Mouse (Mus musculus) thymus, postnatal 0 days (tissue): Measurements from ENCODE around the gene Abca5. TPM values are rescaled to one million over a fixed set of nuclear protein-coding genes. Genes with fewer than 3 reads are reported as not detected.

ENCODE experiments used
- DNase-seq: peaks from one replicate; pipeline ENCODE4 v3.0.0-alpha.2; 2015; ENCODE audit warnings: low spot score
- polyA plus RNA-seq: library from polyadenylated mRNA; unstranded; fragments of >200 nt; fragmentation: Nextera tagmentation; extraction: Ambion mirVana; gene quantifications from 2 replicates; pipeline ENCODE4 v1.2.1, GENCODE M21; 2015

The Abca5 gene
- polyA plus RNA-seq, 1 experiment from 2014 or later = 1.6 TPM

- no peak for DNase-seq
Measured at GRCm38 (mm10) chr11:110303411-110303810, 34.1 kb downstream of the Abca5 start.

GRCm38 (mm10) chr11:110297917-110298533 is 39.5 kb downstream of the Abca5 start:
- DNase-seq = no peak

- peak; percentile 3 for DNase-seq
Measured at GRCm38 (mm10) chr11:110290586-110290985, 46.9 kb downstream of the Abca5 start.

GRCm38 (mm10) chr11:110288423-110288822 is 49.1 kb downstream of the Abca5 start:
- DNase-seq = no peak

DNA sequence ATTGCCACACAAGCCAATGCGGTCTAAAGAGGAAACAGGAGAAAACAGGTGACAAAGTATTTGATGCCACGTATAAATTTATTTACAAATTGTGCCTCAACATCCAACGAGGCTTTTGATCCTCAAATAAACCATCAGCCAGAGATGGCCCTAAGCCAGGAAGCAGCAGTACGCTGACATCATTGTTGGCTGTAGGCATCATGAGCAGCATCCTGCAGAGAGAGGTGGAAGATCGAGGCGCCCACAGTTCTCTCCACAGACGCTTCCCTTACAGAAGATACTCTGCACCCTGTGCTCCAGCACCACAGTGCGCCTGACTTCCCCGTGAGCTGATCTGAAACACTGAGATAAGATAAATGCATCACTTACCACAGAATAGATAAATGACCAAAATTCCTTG is 49.8 kb downstream of the Abca5 start:
- DNase-seq = no peak

DNA sequence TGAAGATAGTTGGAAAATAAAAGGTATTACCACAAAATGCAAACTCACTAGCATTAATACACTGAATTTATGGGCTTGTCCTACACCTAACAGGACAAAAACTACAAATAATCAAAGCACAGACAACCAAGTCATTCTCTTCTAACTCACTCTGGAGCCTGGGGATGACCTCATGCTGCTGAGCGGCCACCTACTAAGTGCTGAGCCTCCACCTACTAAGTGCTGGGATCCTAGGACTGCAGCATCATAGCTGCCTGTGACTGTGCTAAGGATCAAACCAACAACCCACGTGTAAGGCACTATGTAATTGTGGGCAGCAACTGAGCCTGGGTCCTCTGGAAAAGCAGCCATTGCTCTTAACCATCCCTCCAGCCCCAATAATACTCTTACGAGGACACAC is 51.2 kb downstream of the Abca5 start:
- no peak for DNase-seq

- no peak for DNase-seq
Measured at GRCm38 (mm10) chr11:110284849-110285248, 52.7 kb downstream of the Abca5 start.

- no peak for DNase-seq
Measured at GRCm38 (mm10) chr11:110284185-110284787, 53.2 kb downstream of the Abca5 start.

DNA sequence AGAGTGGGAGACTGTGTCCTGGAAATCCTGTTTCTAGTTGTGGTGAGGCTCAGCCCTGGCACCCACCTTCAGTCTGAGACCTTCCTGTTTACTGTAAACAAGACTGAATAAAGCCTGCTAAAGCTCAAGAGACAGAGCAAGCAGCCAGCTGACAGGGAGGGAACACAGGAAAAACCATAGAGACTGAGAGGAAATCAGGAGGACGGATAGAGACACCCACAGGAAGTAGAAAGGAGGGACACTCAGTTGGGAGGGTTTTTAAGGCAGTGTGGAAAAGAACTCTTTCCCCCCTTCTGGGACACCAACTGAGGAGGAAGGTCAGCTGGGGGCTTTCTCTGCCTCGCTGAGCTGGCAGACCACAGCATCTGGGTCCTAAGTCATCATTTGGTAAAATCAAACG is 62.7 kb downstream of the Abca5 start:
- no peak for DNase-seq

GRCm38 (mm10) chr11:110271745-110272144 is 65.8 kb downstream of the Abca5 start:
- DNase-seq = peak; percentile 78

DNA sequence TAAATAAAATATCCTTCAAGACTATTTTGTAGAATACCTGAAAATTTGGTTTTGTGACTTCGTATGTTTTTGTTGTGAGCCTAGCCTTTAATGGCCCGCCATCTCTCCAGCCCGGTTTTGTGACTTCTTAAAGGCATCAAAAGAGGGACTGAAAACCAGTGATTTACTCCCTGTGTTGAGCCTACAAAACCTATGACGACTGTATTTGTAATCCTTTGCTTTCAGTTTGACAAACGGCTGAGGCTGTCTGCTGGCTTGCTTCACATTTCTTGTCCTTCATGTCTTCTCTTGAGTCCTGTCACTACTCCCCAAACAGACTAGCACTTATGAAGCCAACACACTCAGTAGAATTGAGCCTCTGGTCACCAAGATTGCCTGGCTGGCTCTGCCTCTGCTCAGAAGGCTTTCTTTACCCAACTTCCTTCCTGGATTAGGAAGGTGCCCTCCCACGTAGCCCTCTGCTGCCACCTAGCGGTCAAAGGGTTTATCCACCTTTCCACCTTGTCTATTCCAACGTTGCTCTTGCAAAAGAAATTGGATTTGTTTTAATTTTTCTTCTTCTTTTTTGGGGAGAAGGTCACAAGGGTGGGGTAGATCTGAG is 69.2 kb downstream of the Abca5 start:
- DNase-seq = peak; percentile 84

DNA sequence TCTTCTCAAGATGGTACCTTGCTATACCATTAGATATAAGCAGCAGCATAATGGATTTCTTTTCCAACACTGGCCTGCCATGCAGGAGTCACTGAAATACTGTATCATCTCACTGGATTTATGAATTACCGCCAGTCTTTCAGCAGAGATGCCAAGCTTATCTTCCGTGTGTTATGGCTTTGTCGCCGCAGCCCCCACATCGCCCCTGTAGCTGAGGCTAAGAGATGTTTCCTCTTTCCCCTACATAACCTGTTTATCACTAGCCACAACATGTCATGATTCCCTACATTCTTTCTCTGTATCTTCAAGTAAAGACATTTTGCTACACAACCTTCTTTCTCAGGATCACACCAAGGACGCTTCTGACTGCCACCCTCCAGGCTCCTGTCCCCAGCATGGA is 70.3 kb downstream of the Abca5 start:
- no peak for DNase-seq

- DNase-seq = no peak
Measured at GRCm38 (mm10) chr11:110266757-110267156, 70.8 kb downstream of the Abca5 start.

DNA sequence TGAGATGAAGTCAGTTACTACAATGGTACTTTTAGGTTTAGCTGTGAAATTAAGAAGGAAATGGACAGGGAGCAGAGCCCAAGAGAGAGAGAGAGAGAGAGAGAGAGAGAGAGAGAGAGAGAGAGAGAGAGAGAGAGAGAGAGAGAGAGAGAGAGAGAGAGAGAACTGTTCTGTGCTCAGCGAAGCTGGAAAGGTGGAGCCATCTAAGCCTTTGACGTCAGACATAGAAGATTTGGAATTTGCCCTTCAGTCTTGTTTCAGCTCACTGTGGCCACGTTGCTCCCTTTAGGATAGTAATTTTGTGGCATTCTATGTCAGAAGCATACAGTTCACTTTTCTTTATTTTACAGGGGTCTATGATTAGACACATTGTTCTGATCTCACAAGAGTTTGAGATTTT is 75.6 kb downstream of the Abca5 start:
- no peak for DNase-seq

DNA sequence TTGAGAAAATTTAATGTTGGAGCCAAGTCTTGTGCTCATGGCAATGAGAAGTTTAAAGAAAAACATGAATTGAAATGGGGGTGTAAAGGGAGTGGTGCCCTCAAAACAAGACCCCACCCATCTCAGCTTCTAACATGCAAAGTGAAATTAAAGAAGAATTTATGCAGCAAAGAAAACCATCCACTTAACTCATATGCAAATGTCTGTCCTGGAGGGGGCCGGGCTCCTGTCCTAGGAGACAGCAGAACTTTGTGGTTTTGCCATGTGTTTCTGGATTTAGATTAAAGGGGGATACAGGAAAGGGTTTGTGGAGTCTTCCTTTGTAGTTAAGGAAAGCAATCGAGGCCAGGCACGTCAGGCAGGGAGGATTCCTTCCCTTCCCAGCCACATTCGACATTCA is 79.6 kb downstream of the Abca5 start:
- no peak for DNase-seq

- DNase-seq = no peak
Measured at GRCm38 (mm10) chr11:110257061-110257460, 80.5 kb downstream of the Abca5 start.

DNA sequence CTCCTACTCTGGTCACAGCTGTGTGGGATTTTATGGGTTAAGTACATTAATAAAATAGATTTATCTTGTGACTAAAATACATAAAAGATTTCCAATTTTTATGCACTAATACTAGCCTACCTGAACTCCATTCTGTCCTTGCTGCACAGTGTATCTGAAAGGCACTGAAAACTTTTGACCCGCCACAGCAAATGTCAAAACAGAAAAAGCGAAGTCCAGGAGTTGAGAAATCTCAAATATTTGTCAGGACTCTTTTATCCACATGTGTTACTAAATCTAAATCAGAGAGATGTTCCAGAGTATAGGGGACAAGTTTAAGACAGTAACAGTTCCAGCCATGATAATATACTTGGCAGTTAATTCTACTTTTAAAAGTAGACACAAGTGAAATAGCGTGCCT is 85.3 kb downstream of the Abca5 start:
- DNase-seq = no peak

DNA sequence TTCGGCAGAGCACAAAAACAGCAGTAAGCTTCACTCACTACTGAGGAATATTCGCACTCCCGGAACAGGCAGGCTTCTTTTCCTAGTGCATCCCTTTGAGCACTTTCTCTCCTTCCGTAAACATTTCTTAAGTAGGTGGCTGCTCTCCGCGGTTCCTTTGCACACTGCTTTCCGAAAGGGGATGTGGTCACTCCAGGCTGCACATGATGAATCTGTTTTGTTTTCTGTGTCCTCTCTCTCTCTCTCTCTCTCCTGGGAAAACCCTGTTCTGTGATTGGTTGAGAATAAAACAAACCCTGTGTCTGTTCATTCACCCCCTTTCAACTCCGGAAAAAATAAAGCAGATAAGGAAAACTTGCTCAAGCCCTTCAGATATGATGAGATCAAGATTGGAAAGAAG is 86.0 kb downstream of the Abca5 start, which contains the start of gene Abca6:
Gene Abca6, minus strand, starts transcription at position 243 of the 400 bp plus-strand sequence.
- DNase-seq = no peak

GRCm38 (mm10) chr11:110244730-110245129 is 92.8 kb downstream of the Abca5 start:
- DNase-seq = no peak

DNA sequence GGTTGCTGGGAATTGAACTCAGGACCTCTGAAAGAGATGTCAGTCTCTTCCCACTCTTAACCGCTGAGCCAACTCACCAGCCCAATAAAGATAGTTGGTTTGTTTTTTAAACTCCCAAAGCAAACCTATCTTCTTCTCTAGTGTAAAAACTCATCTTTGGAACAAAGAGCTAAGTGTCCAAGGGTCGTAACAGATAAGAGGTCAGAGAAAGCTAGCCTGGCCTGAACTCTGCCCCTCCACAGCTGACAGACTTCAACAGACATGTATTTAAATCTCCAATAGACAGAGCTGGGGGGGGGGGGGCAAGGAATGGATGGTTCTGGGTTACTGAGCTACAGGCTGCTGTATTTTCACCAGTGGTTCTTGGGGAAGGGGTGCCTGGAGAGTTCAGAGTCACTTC is 100.0 kb downstream of the Abca5 start:
- DNase-seq = no peak

DNA sequence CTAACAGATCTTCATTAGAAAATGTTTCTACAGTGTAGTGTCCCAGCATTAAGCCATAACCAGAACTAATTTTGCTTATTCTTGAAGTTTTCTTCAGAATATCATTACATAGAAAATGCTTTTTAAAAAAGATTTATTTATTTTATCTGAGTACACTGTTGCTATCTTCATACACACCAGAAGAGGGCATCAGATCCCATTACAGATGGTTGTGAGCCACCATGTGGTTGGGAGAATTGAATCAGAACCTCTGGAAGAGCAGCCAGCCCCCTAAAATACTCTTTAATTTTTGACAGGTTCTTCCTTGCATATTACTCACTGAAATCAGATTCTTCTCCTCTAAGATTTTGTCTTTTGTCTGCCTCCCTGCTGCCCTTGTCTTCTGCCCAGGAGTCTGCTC is 104.5 kb downstream of the Abca5 start:
- DNase-seq = no peak
